Mouse (Mus musculus): ENCODE measurements around the gene Fgf3. TPM values are rescaled to one million over a fixed set of nuclear protein-coding genes. Genes with fewer than 3 reads are reported as not detected.

Fgf3 gene
- not detected in 2 replicates for total RNA-seq (2012; rRNA removed)
- total RNA-seq (2014; rRNA removed): not detected in 2 replicates
- polyA plus RNA-seq (2012; ENCODE audit: insufficient read length, low read depth): not detected in 2 replicates

- H3K4me3 ChIP-seq (replicated peaks in 1 of 3; ENCODE audit: low read depth in 2 of 3, low read length in 2 of 3, poor library complexity in 1 of 3): no peak within 1 kb of the TSS
- dilution Hi-C loops (cut with MboI; ENCODE audit: extremely low pct_ligation_motif_present, extremely low pct_unique_long_range_greater_than_20kb, low sequenced_read_pairs): no loop called here
- H3K36me3 ChIP-seq (replicated peaks in 1 of 2; ENCODE audit: control insufficient read depth in 1 of 2, insufficient read depth in 1 of 2, low read length in 1 of 2): no peaks in the 10 kb centered on the region
- H3K27ac ChIP-seq (ENCODE audit: insufficient read depth, low read depth): no peak within 1 kb of the TSS
- DNase-seq (ENCODE audit: extremely low read depth): no peak
- no peaks in the 10 kb centered on the region for H3K9me3 ChIP-seq (replicated peaks; ENCODE audit: low read length)
- H3K4me2 ChIP-seq (ENCODE audit: insufficient read depth, low read depth, poor library complexity, severe bottlenecking): no peak within 1 kb of the TSS
- in situ Hi-C loops (cut with MboI; ENCODE audit: low pct_ligation_motif_present, low pct_unique_long_range_greater_than_20kb, low sequenced_read_pairs): no loop called here
- H3K27me3 ChIP-seq (replicated peaks): peaks cover 82% of the 10 kb centered on the region
- no peaks in the 10 kb centered on the region for H3K79me2 ChIP-seq (replicated peaks; ENCODE audit: control insufficient read depth, extremely low read depth, insufficient read depth, poor library complexity, severe bottlenecking)
- H3K9ac ChIP-seq (ENCODE audit: insufficient read depth, low read depth): no peak within 1 kb of the TSS
- TF ChIP-seq MXI1 (IDR thresholded peaks at IDR 0.05; ENCODE audit: low read depth, low read length) (no peak), BHLHE40 (IDR thresholded peaks at IDR 0.05; ENCODE audit: low read depth, low read length) (no peak), JUN (IDR thresholded peaks at IDR 0.05; ENCODE audit: insufficient read depth, low read depth, low read length) (no peak), MYC (IDR thresholded peaks at IDR 0.05; ENCODE audit: low read depth, low read length) (no peak), UBTF (IDR thresholded peaks at IDR 0.05; ENCODE audit: low read depth, low read length) (no peak), SMC3 (IDR thresholded peaks at IDR 0.05; ENCODE audit: low read depth, low read length) (no peak), MAX (IDR thresholded peaks at IDR 0.05; ENCODE audit: low read length) (no peak), ETS1 (conservative IDR thresholded peaks at IDR 0.05; ENCODE audit: low read depth, low read length) (no peak), GABPA (IDR thresholded peaks at IDR 0.05; ENCODE audit: insufficient replicate concordance, low read depth, low read length) (no peak), HCFC1 (IDR thresholded peaks at IDR 0.05; ENCODE audit: low read depth, low read length) (no peak), ZMIZ1 (IDR thresholded peaks at IDR 0.05; ENCODE audit: low read depth, low read length) (no peak), TCF12 (IDR thresholded peaks at IDR 0.05; ENCODE audit: low read depth, low read length) (no peak), ZNF384 (IDR thresholded peaks at IDR 0.05; ENCODE audit: low read depth, low read length) (no peak)
- H3K4me1 ChIP-seq (ENCODE audit: control insufficient read depth in 1 of 2, insufficient read depth in 2 of 2): no peaks in the 10 kb centered on the region
Measured at GRCm38 (mm10) chr7:144837891-144838488, at the start of gene Fgf3. Fgf3 (plus strand) TSS chr7:144838083.

- in situ Hi-C loops (cut with MboI; ENCODE audit: low pct_ligation_motif_present, low pct_unique_long_range_greater_than_20kb, low sequenced_read_pairs): no loop called here
- dilution Hi-C loops (cut with MboI; ENCODE audit: extremely low pct_ligation_motif_present, extremely low pct_unique_long_range_greater_than_20kb, low sequenced_read_pairs): no loop called here
- Histone ChIP-seq H3K4me1 (ENCODE audit: control insufficient read depth in 1 of 2, insufficient read depth in 2 of 2) (no peaks in the 10 kb centered on the region), H3K27ac (ENCODE audit: insufficient read depth, low read depth) (no peak overlapping the region), H3K36me3 (replicated peaks in 1 of 2; ENCODE audit: control insufficient read depth in 1 of 2, insufficient read depth in 1 of 2, low read length in 1 of 2) (no peaks in the 10 kb centered on the region), H3K27me3 (replicated peaks) (peaks cover 73% of the 10 kb centered on the region), H3K79me2 (replicated peaks; ENCODE audit: control insufficient read depth, extremely low read depth, insufficient read depth, poor library complexity, severe bottlenecking) (no peaks in the 10 kb centered on the region), H3K9ac (ENCODE audit: insufficient read depth, low read depth) (no peak overlapping the region), H3K4me3 (replicated peaks in 1 of 3; ENCODE audit: low read depth in 2 of 3, low read length in 2 of 3, poor library complexity in 1 of 3) (no peak overlapping the region), H3K9me3 (replicated peaks; ENCODE audit: low read length) (peaks cover 5% of the 10 kb centered on the region), H3K4me2 (ENCODE audit: insufficient read depth, low read depth, poor library complexity, severe bottlenecking) (no peak overlapping the region)
- no peak for DNase-seq (ENCODE audit: extremely low read depth)
- TF ChIP-seq SMC3 (IDR thresholded peaks at IDR 0.05; ENCODE audit: low read depth, low read length): no peak
- no peak for TF ChIP-seq NRF1 (IDR thresholded peaks at IDR 0.05; ENCODE audit: low read depth, low read length)
- no peak for TF ChIP-seq GABPA (IDR thresholded peaks at IDR 0.05; ENCODE audit: insufficient replicate concordance, low read depth, low read length)
- no peak for TF ChIP-seq TBP (conservative IDR thresholded peaks at IDR 0.05; ENCODE audit: low read depth, low read length)
- TF ChIP-seq KAT2A (IDR thresholded peaks at IDR 0.05; ENCODE audit: insufficient replicate concordance, low read length): no peak
- TF ChIP-seq CHD2 (IDR thresholded peaks at IDR 0.05; ENCODE audit: low read length): no peak
- TF ChIP-seq SIN3A (IDR thresholded peaks at IDR 0.05; ENCODE audit: low read length): no peak
- no peak for TF ChIP-seq RAD21 (IDR thresholded peaks at IDR 0.05; ENCODE audit: low read depth, low read length)
- TF ChIP-seq EP300 (IDR thresholded peaks at IDR 0.05; ENCODE audit: low read length): no peak
- TF ChIP-seq MAX (IDR thresholded peaks at IDR 0.05; ENCODE audit: low read length): no peak
- no peak for TF ChIP-seq CTCF (conservative IDR thresholded peaks at IDR 0.05 in 1 of 2, IDR thresholded peaks at IDR 0.05 in 1 of 2; ENCODE audit: low read depth in 2 of 2, low read length in 2 of 2)
- TF ChIP-seq CHD1 (IDR thresholded peaks at IDR 0.05; ENCODE audit: low read depth, low read length): no peak
- no peak for TF ChIP-seq JUN (IDR thresholded peaks at IDR 0.05; ENCODE audit: insufficient read depth, low read depth, low read length)
- no peak for TF ChIP-seq ZKSCAN1 (IDR thresholded peaks at IDR 0.05; ENCODE audit: borderline replicate concordance, low read depth, low read length)
- no peak for TF ChIP-seq UBTF (IDR thresholded peaks at IDR 0.05; ENCODE audit: low read depth, low read length)
- no peak for TF ChIP-seq ZNF384 (IDR thresholded peaks at IDR 0.05; ENCODE audit: low read depth, low read length)
Measured at GRCm38 (mm10) chr7:144788631-144789030, 49.3 kb upstream of the Fgf3 start.
